Mouse (Mus musculus) ES-E14 (cell line): ENCODE data around the gene Spdl1. TPM values are rescaled to one million over a fixed set of nuclear protein-coding genes. Genes with fewer than 3 reads are reported as not detected.

Source experiments
- DNase-seq: peaks from one replicate; pipeline ENCODE4 v3.0.0-alpha.2; 2013; ENCODE audit warnings: low read depth, low spot score
- H3K27ac ChIP-seq: 2 replicates; pipeline ENCODE4 v1.5.1; 2012; ENCODE audit warnings: low read depth, mild to moderate bottlenecking, low read length, moderate library complexity, mixed read lengths; ENCODE audit not compliant: poor library complexity, insufficient read depth, severe bottlenecking
- H3K36me3 ChIP-seq: 2 replicates; pipeline ENCODE4 v1.6.1; 2012; ENCODE audit warnings: mild to moderate bottlenecking, low read length, moderate library complexity, mixed read lengths; ENCODE audit not compliant: control insufficient read depth, poor library complexity, insufficient read depth, severe bottlenecking
- H3K4me1 ChIP-seq, 2 experiments: fragments of 150-350 bp in 1 of 2; sonication (generic) in 1 of 2; 2 replicates each; pipeline ENCODE4 v1.6.1; 2012; ENCODE audit warnings: low read length in 2 of 2, mild to moderate bottlenecking in 1 of 2, mixed read lengths in 1 of 2; ENCODE audit not compliant: control insufficient read depth in 2 of 2, insufficient read depth in 2 of 2, poor library complexity in 1 of 2
- H3K4me3 ChIP-seq, 2 experiments: fragments of 150-350 bp in 1 of 2; sonication (generic) in 1 of 2; 2 replicates each; pipeline ENCODE4 v1.5.1; 2012; ENCODE audit warnings: low read length in 2 of 2, low read depth in 1 of 2, mild to moderate bottlenecking in 1 of 2, mixed read lengths in 1 of 2; ENCODE audit not compliant: insufficient read depth in 1 of 2, poor library complexity in 1 of 2, severe bottlenecking in 1 of 2
- H3K9ac ChIP-seq: 2 replicates; pipeline ENCODE4 v1.6.1; 2012; ENCODE audit warnings: low read depth, mild to moderate bottlenecking, low read length, mixed read lengths; ENCODE audit not compliant: poor library complexity, insufficient read depth, severe bottlenecking
- H3K9me3 ChIP-seq: fragments of 150-350 bp; sonication (generic); 2 replicates; pipeline ENCODE4 v1.6.1; 2012; ENCODE audit warnings: low read depth, mild to moderate bottlenecking, low read length; ENCODE audit not compliant: control insufficient read depth, insufficient read depth
- CHD2 ChIP-seq: IDR thresholded peaks from 2 replicates; pipeline ENCODE4 v1.6.1; 2014; ENCODE audit warnings: mild to moderate bottlenecking, low read depth, low read length, inconsistent platforms
- HCFC1 ChIP-seq: IDR thresholded peaks from 2 replicates; pipeline ENCODE4 v1.6.1; 2012; ENCODE audit warnings: low read length, inconsistent platforms, borderline replicate concordance; ENCODE audit not compliant: insufficient read depth
- MAFK ChIP-seq: IDR thresholded peaks from 2 replicates; pipeline ENCODE4 v1.6.1; 2014; ENCODE audit warnings: mild to moderate bottlenecking, low read depth, low read length, inconsistent platforms; ENCODE audit not compliant: insufficient read depth
- ZC3H11A ChIP-seq: IDR thresholded peaks from 2 replicates; pipeline ENCODE4 v1.6.1; 2012; ENCODE audit warnings: low read depth, mild to moderate bottlenecking, inconsistent platforms, low read length, borderline replicate concordance
- ZNF384 ChIP-seq: IDR thresholded peaks from 2 replicates; pipeline ENCODE4 v1.6.1; 2012; ENCODE audit warnings: low read depth, low read length, inconsistent platforms
- in situ Hi-C, 2 experiments: fragments of 600-800 bp; cut with MboI; formaldehyde crosslinking; loops; one replicate each; pipeline ENCODE4 v1.15.1; 2025; ENCODE audit warnings: low sequenced_read_pairs in 2 of 2, inconsistent platforms in 1 of 2; ENCODE audit not compliant: unreplicated experiment in 2 of 2
- total RNA-seq: library from RNA; depleted of rRNA; stranded (reverse); fragments of 300-350 nt; gene quantifications from 2 replicates; pipeline ENCODE4 v1.2.3, GENCODE M21; 2012

Gene Spdl1
- total RNA-seq, 1 experiment = 40.1 TPM

DNA sequence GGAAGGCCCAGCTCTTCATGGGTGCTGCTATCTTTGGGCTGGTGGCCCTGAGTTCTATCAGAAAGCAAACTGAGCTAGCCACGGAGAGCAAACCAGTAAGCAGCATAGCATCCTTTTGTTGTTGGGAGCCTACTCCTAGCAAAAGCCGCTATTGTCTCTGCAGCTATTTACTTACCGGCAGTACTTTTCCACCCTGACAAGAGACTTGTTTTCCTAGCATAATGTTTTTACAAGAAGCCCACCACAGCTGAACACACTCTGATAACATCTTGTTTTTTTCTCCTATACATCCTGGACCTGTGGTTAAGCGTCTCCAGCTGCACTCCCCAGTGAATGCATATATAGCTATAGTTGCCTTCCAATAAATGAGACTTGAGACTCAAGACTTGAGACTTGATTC is 5.6 kb upstream of the Spdl1 start:
- no peaks in the 10 kb centered on the region for H3K36me3 ChIP-seq
- DNase-seq = no peak
- H3K4me3 ChIP-seq = no peak overlapping the region
- H3K9ac ChIP-seq = no peak overlapping the region
- TF ChIP-seq ZC3H11A (no peak), HCFC1 (no peak), MAFK (no peak), ZNF384 (no peak), CHD2 (no peak)
- in situ Hi-C loops = loop anchor here in 1 of 2 experiments (25.0 kb wide), 1 partner anchor 848 kb away; no protein-coding TSS in a partner anchor
- H3K4me1 ChIP-seq = no peaks in the 10 kb centered on the region
- H3K27ac ChIP-seq = no peak overlapping the region
- no peaks in the 10 kb centered on the region for H3K9me3 ChIP-seq

DNA sequence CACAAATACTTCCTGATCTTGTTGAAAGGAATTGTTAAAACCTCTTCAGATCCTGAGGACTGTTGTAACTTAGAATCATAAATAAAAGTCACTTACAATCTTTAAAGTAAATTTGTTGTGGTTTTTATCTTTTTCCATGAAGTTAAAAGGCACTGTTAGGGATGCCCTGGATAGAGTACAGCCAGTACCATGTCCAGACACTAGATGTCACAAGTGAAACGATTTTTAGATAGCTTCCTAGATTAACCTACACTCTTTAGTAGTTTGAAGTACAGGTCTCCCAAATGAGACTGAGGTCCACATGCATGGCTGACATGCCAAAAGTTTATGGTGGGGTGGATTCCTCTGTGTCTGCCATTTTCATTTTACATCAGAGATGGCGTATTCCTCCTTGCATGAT is 2.8 kb upstream of the Spdl1 start:
- TF ChIP-seq CHD2 = no peak
- no peak for TF ChIP-seq MAFK
- no peak for TF ChIP-seq HCFC1
- TF ChIP-seq ZC3H11A = peak; percentile 45; the same call in 1 of the 2 replicates
- no peak for DNase-seq
- in situ Hi-C loops = loop anchor here in 1 of 2 experiments (25.0 kb wide), 1 partner anchor 851 kb away; no protein-coding TSS in a partner anchor
- Histone ChIP-seq H3K36me3 (no peaks in the 10 kb centered on the region), H3K27ac (no peak overlapping the region), H3K9ac (no peak overlapping the region), H3K9me3 (no peaks in the 10 kb centered on the region), H3K4me1 (peaks cover 3% of the 10 kb centered on the region in 2 experiments; a peak in 2 of 4 replicates), H3K4me3 (no peak overlapping the region)

DNA sequence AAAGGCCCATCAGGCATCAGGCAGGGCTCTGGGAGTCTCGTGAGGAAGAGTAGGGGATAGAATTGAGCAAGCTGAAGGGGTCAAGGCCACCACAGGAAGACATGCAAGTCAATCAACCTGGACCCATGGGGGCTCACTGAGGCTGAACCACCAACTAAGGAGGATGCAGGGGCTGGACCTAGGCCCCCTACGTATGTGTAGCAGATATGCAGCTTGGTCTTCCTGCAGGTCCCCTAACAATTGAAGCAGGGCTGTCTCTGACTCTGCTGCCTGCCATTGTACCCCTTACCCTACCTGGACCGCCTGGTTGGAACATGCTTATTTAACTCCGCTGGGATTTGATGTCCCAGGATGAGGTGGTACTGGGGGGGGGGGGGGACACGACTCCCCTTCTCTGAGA is 763 bp downstream of the Spdl1 start:
- Histone ChIP-seq H3K4me3 (peak overlapping the region; percentile 87 to 99), H3K9me3 (no peaks in the 10 kb centered on the region), H3K36me3 (peaks cover 11% of the 10 kb centered on the region), H3K9ac (peak overlapping the region; percentile 98), H3K4me1 (peaks cover 3% of the 10 kb centered on the region in 2 experiments; a peak in 2 of 4 replicates), H3K27ac (no peak overlapping the region)
- TF ChIP-seq CHD2 (no peak), HCFC1 (no peak), ZNF384 (no peak), ZC3H11A (no peak), MAFK (no peak)
- no peak for DNase-seq
- in situ Hi-C loops = loop anchor here in 1 of 2 experiments (25.0 kb wide), 1 partner anchor 855 kb away; no protein-coding TSS in a partner anchor

DNA sequence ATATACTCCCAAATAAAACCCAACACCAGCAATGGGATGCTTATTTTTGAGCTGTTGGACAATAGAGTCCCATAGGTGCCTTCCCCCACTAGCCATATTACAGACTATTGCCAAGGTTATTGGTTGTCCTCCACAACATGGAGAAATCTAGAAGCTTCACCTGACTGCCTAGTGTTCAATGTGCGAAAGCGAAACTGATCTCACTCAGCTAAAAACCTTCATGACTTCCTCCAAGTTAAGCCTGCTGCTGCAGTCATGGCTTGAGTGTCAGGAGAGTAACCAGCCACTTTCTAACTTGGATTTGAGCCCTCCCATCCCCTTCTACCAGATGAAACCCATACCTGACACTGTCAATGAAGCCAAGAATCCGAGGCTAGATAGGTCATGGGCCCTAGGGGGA is 5.6 kb downstream of the Spdl1 start:
- no peak for TF ChIP-seq MAFK
- no peak for TF ChIP-seq ZC3H11A
- no peak for TF ChIP-seq ZNF384
- no peak for TF ChIP-seq HCFC1
- no peak for TF ChIP-seq CHD2
- Histone ChIP-seq H3K36me3 (peaks cover 27% of the 10 kb centered on the region), H3K9ac (no peak overlapping the region), H3K4me3 (no peak overlapping the region), H3K4me1 (peaks cover 3% of the 10 kb centered on the region in 2 experiments; a peak in 2 of 4 replicates), H3K27ac (no peak overlapping the region), H3K9me3 (no peaks in the 10 kb centered on the region)
- in situ Hi-C loops = loop anchor here in 1 of 2 experiments (25.0 kb wide), 1 partner anchor 859 kb away; no protein-coding TSS in a partner anchor
- DNase-seq = no peak

DNA sequence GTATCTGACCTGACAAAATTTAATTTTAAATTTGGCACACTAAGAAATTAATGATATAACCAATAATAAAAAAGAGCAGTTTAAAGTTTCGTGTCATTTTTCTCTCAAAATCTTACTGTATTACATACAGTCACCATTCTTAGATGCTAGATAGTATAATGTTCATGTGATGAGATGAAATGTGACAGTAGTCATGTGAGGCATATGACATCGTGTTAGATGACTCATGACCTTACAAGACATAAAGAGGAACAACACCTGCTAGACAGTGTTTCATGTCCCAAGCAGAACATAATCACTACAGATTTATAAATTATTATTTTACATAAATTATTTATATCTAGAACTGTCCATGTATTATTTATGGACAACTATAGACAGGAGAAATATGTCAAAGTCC is 6.5 kb downstream of the Spdl1 start:
- TF ChIP-seq ZC3H11A = no peak
- H3K27ac ChIP-seq = no peak overlapping the region
- in situ Hi-C loops = loop anchor here in 1 of 2 experiments (25.0 kb wide), 1 partner anchor 860 kb away; no protein-coding TSS in a partner anchor
- no peak overlapping the region for H3K4me3 ChIP-seq
- H3K36me3 ChIP-seq = peaks cover 33% of the 10 kb centered on the region
- no peak overlapping the region for H3K9ac ChIP-seq
- no peaks in the 10 kb centered on the region for H3K4me1 ChIP-seq
- DNase-seq = no peak
- no peaks in the 10 kb centered on the region for H3K9me3 ChIP-seq
